Mouse (Mus musculus): ENCODE measurements around the gene Ccdc124. TPM values are rescaled to one million over a fixed set of nuclear protein-coding genes. Genes with fewer than 3 reads are reported as not detected.

Gene Ccdc124
- total and polyA plus RNA-seq, 3 experiments, result 47.6 to 87.1 TPM; not detected in 1

- Histone ChIP-seq H3K4me3 (ENCODE audit: control insufficient read depth in 1 of 2, insufficient read depth in 1 of 2, low read depth in 2 of 2, low read length in 2 of 2) (no peak overlapping the region), H3K79me2 (ENCODE audit: control insufficient read depth, insufficient read depth, low read length, poor library complexity) (no peaks in the 10 kb centered on the region), H3K36me3 (ENCODE audit: control insufficient read depth in 1 of 2, insufficient read depth in 2 of 2, low read length in 2 of 2) (no peaks in the 10 kb centered on the region), H3K27ac (ENCODE audit: control insufficient read depth, low read depth, low read length) (no peak overlapping the region), H3K4me1 (ENCODE audit: control insufficient read depth in 1 of 2, insufficient read depth in 2 of 2, low read length in 2 of 2) (peaks cover 3 to 4% of the 10 kb centered on the region in 2 experiments; a peak in 3 of 4 replicates), H3K9me3 (replicated peaks; ENCODE audit: insufficient read depth, low read length) (no peaks in the 10 kb centered on the region), H3K9ac (ENCODE audit: control insufficient read depth, low read depth, low read length, poor library complexity, severe bottlenecking) (no peak overlapping the region), H3K27me3 (ENCODE audit: control insufficient read depth in 1 of 2, insufficient read depth in 2 of 2, low read length in 2 of 2) (no peaks in the 10 kb centered on the region)
- no peak for DNase-seq (ENCODE audit: low read depth, low spot score)
- TF ChIP-seq USF1 (IDR thresholded peaks at IDR 0.05; ENCODE audit: low read depth, low read length) (no peak), RAD21 (IDR thresholded peaks at IDR 0.05; ENCODE audit: low read depth, low read length) (no peak)
Measured at GRCm38 (mm10) chr8:70821992-70822391, 51.7 kb downstream of the Ccdc124 start.

- H3K79me2 ChIP-seq (ENCODE audit: control insufficient read depth, insufficient read depth, low read length, poor library complexity), result no peaks in the 10 kb centered on the region
- H3K9ac ChIP-seq (ENCODE audit: control insufficient read depth, low read depth, low read length, poor library complexity, severe bottlenecking), result no peak overlapping the region
- no peak overlapping the region for H3K27ac ChIP-seq (ENCODE audit: control insufficient read depth, low read depth, low read length)
- no peaks in the 10 kb centered on the region for H3K9me3 ChIP-seq (replicated peaks; ENCODE audit: insufficient read depth, low read length)
- DNase-seq (ENCODE audit: low read depth, low spot score), result peak; percentile 71
- H3K36me3 ChIP-seq (ENCODE audit: control insufficient read depth in 1 of 2, insufficient read depth in 2 of 2, low read length in 2 of 2), result no peaks in the 10 kb centered on the region
- H3K27me3 ChIP-seq (ENCODE audit: control insufficient read depth in 1 of 2, insufficient read depth in 2 of 2, low read length in 2 of 2), result no peaks in the 10 kb centered on the region
- H3K4me3 ChIP-seq (ENCODE audit: control insufficient read depth in 1 of 2, insufficient read depth in 1 of 2, low read depth in 2 of 2, low read length in 2 of 2), result no peak overlapping the region
- H3K4me1 ChIP-seq (ENCODE audit: control insufficient read depth in 1 of 2, insufficient read depth in 2 of 2, low read length in 2 of 2), result peaks cover 3 to 5% of the 10 kb centered on the region in 2 experiments; a peak in 3 of 4 replicates
- TF ChIP-seq ZC3H11A (IDR thresholded peaks at IDR 0.05; ENCODE audit: low read depth, low read length), result peak; percentile 72
- TF ChIP-seq SMC3 (IDR thresholded peaks at IDR 0.05; ENCODE audit: low read depth, low read length), result peak; percentile 78
- TF ChIP-seq HCFC1 (IDR thresholded peaks at IDR 0.05; ENCODE audit: low read depth, low read length), result 0 out of 2 replicates have a peak, but pooled peaks have one; percentile 37
- TF ChIP-seq KAT2A (conservative IDR thresholded peaks at IDR 0.05; ENCODE audit: low read depth, low read length), result no peak
- no peak for TF ChIP-seq EP300 (IDR thresholded peaks at IDR 0.05; ENCODE audit: low read depth in 1 of 2, low read length in 2 of 2)
- TF ChIP-seq USF1 (IDR thresholded peaks at IDR 0.05; ENCODE audit: low read depth, low read length), result no peak
- TF ChIP-seq UBTF (IDR thresholded peaks at IDR 0.05; ENCODE audit: borderline replicate concordance, insufficient read depth, low read depth, low read length), result no peak
- TF ChIP-seq ZNF384 (IDR thresholded peaks at IDR 0.05; ENCODE audit: low read depth, low read length), result no peak
- TF ChIP-seq MXI1 (IDR thresholded peaks at IDR 0.05; ENCODE audit: low read depth, low read length), result no peak
- TF ChIP-seq CHD2 (IDR thresholded peaks at IDR 0.05; ENCODE audit: low read length), result no peak
- no peak for TF ChIP-seq TBP (IDR thresholded peaks at IDR 0.05; ENCODE audit: low read depth, low read length)
- no peak for TF ChIP-seq MAZ (IDR thresholded peaks at IDR 0.05; ENCODE audit: low read depth, low read length)
- no peak for TF ChIP-seq ETS1 (IDR thresholded peaks at IDR 0.05; ENCODE audit: low read depth, low read length)
- peak; percentile 79 for TF ChIP-seq RAD21 (IDR thresholded peaks at IDR 0.05; ENCODE audit: low read depth, low read length)
- no peak for TF ChIP-seq USF2 (IDR thresholded peaks at IDR 0.05; ENCODE audit: borderline replicate concordance in 1 of 2, insufficient read depth in 1 of 2, low read depth in 1 of 2, low read length in 2 of 2)
- TF ChIP-seq NELFE (IDR thresholded peaks at IDR 0.05; ENCODE audit: low read depth, low read length), result no peak
- TF ChIP-seq SIN3A (IDR thresholded peaks at IDR 0.05; ENCODE audit: low read length), result peak; percentile 44; the same call in 1 of the 2 replicates
- TF ChIP-seq RCOR1 (IDR thresholded peaks at IDR 0.05; ENCODE audit: low read depth, low read length), result no peak
- TF ChIP-seq E2F4 (IDR thresholded peaks at IDR 0.05; ENCODE audit: borderline replicate concordance, low read depth, low read length), result no peak
- TF ChIP-seq JUND (IDR thresholded peaks at IDR 0.05; ENCODE audit: low read depth, low read length), result no peak
- TF ChIP-seq CHD1 (IDR thresholded peaks at IDR 0.05; ENCODE audit: low read depth, low read length), result no peak
- no peak for TF ChIP-seq MAFK (IDR thresholded peaks at IDR 0.05; ENCODE audit: borderline replicate concordance, low read depth, low read length)
- no peak for TF ChIP-seq ZMIZ1 (IDR thresholded peaks at IDR 0.05; ENCODE audit: low read depth, low read length)
- 0 out of 2 replicates have a peak, but pooled peaks have one; percentile 55 for TF ChIP-seq MYC (IDR thresholded peaks at IDR 0.05; ENCODE audit: low read depth, low read length)
- no peak for TF ChIP-seq NRF1 (IDR thresholded peaks at IDR 0.05; ENCODE audit: insufficient read depth, low read depth, low read length, poor library complexity, severe bottlenecking)
- no peak for TF ChIP-seq POLR2AphosphoS5 (IDR thresholded peaks at IDR 0.05; ENCODE audit: borderline replicate concordance, low read depth, low read length)
- TF ChIP-seq MEF2A (IDR thresholded peaks at IDR 0.05; ENCODE audit: extremely low read depth, insufficient replicate concordance, low read depth, low read length, poor library complexity, severe bottlenecking), result no peak
- no peak for TF ChIP-seq ZKSCAN1 (IDR thresholded peaks at IDR 0.05; ENCODE audit: low read depth, low read length)
- peak; percentile 50; the same call in 1 of the 2 replicates for TF ChIP-seq MAX (IDR thresholded peaks at IDR 0.05; ENCODE audit: low read length)
- no peak for TF ChIP-seq TCF12 (IDR thresholded peaks at IDR 0.05; ENCODE audit: low read depth, low read length)
Measured at GRCm38 (mm10) chr8:70821399-70821962, 52.3 kb downstream of the Ccdc124 start.

Data from MEL (cell line).